Mouse (Mus musculus): ENCODE measurements around the gene Usp21. TPM values are rescaled to one million over a fixed set of nuclear protein-coding genes. Genes with fewer than 3 reads are reported as not detected.

Gene Usp21
- polyA plus RNA-seq, 1 experiment from 2014 or later: 59.1 TPM

DNA sequence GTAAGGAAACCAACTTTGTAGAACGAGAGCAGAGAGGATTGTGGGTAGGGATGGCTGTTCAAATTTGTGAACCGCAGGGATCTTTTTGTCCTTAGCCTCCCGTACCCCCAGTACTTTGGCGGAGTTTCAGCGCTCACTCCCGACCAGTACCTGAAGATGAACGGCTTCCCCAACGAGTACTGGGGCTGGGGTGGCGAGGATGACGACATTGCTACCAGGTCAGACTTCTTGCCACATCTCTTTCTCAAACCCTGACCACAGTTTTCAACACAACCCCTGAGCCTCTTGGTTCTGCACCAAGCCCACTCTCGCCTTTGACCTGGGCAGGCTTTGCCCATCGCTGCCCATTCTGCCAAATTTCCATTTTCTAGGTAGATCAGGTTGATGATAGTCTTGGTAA lies 13.6 kb downstream of the Usp21 start:
- ATAC-seq (ENCODE audit: insufficient read depth, low FRiP score): no peak
- H3K4me2 ChIP-seq (ENCODE audit: low read depth, low read length): no peak overlapping the region
- WGBS: 86% methylated on average over 12 of the region's 12 CpGs
- H3K36me3 ChIP-seq (ENCODE audit: control insufficient read depth, insufficient read depth, low read length): peaks cover 18% of the 10 kb centered on the region
- H3K9me3 ChIP-seq (replicated peaks; ENCODE audit: control insufficient read depth, low read length): no peaks in the 10 kb centered on the region
- H3K27ac ChIP-seq (ENCODE audit: low read length): no peak overlapping the region
- no peaks in the 10 kb centered on the region for H3K27me3 ChIP-seq (ENCODE audit: control insufficient read depth, insufficient read depth, low read length)
- peaks cover 18% of the 10 kb centered on the region for H3K4me1 ChIP-seq (ENCODE audit: control insufficient read depth, insufficient read depth, low read length)
- no peak overlapping the region for H3K4me3 ChIP-seq (replicated peaks; ENCODE audit: low read length)
- no peak overlapping the region for H3K9ac ChIP-seq (ENCODE audit: low read length)

DNA sequence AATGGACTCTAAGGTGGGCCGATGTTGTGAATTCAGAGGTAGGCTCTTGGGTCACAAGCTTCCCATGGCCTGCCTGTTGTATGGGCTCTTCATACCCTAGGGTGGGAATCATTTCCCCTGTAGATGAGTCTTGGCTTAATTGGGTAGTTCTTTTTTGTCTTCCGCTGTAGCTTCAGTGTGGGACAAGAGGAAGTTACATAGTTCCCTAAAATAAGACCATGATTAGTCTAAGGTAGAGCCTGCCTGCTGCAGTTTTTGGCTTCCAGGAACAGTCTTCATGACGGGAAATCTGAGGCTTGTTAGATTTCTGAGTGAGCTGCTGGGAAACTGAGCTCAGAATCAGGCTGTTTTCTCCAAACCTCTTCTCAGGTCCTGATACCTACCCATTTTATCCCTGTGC lies 15.7 kb downstream of the Usp21 start:
- 89% methylated on average over 3 of the region's 3 CpGs for WGBS
- H3K27ac ChIP-seq (ENCODE audit: low read length): no peak overlapping the region
- ATAC-seq (ENCODE audit: insufficient read depth, low FRiP score): no peak
- H3K27me3 ChIP-seq (ENCODE audit: control insufficient read depth, insufficient read depth, low read length): no peaks in the 10 kb centered on the region
- H3K4me2 ChIP-seq (ENCODE audit: low read depth, low read length): peak overlapping the region; percentile 96
- peaks cover 18% of the 10 kb centered on the region for H3K36me3 ChIP-seq (ENCODE audit: control insufficient read depth, insufficient read depth, low read length)
- no peaks in the 10 kb centered on the region for H3K9me3 ChIP-seq (replicated peaks; ENCODE audit: control insufficient read depth, low read length)
- H3K4me1 ChIP-seq (ENCODE audit: control insufficient read depth, insufficient read depth, low read length): peaks cover 18% of the 10 kb centered on the region
- 0 out of 2 replicates have a peak overlapping the region, but pooled peaks have one; percentile 94 for H3K4me3 ChIP-seq (replicated peaks; ENCODE audit: low read length)
- 0 out of 2 replicates have a peak overlapping the region, but pooled peaks have one; percentile 45 for H3K9ac ChIP-seq (ENCODE audit: low read length)

DNA sequence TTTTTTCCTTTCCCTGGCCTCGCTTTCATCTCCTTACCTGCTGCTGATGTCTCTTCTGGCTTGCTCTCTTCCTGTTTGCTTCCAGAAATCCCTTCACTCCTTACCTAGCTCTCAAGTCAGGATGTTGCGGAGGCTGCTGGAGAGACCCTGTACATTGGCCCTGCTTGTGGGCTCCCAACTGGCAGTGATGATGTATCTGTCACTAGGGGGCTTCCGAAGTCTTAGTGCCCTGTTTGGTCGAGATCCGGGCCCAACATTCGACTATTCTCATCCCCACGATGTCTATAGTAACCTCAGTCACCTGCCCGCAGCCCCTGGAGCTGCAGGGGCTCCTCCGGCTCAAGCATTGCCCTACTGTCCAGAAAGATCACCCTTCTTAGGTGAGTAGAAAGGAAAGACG lies 16.2 kb downstream of the Usp21 start:
- H3K4me3 ChIP-seq (replicated peaks; ENCODE audit: low read length): peak overlapping the region; percentile 94

DNA sequence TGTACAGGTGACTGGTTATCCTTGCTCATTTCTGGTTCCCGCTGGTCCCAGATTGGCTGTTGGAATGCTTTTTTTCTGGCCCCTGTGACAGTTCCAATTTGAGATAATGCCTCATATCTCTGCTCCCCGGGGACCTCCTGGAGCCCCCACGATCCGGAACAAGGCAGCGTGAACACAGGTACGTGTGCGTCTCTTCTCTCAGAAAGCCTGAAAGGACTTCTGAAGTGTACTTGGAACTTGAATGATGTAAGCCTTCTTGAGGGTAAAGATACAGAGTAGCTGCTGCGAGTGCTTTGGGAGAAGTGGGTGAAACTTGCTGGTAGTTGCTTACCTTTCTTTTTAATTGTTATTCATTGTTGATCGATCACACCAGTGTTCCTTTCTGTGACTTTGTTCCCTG lies 16.6 kb downstream of the Usp21 start:
- H3K9me3 ChIP-seq (replicated peaks; ENCODE audit: control insufficient read depth, low read length): no peaks in the 10 kb centered on the region
- H3K4me2 ChIP-seq (ENCODE audit: low read depth, low read length): peak overlapping the region; percentile 96
- WGBS: 35% methylated on average over 9 of the region's 9 CpGs
- peaks cover 18% of the 10 kb centered on the region for H3K4me1 ChIP-seq (ENCODE audit: control insufficient read depth, insufficient read depth, low read length)
- H3K9ac ChIP-seq (ENCODE audit: low read length): peak overlapping the region; percentile 82
- ATAC-seq (ENCODE audit: insufficient read depth, low FRiP score): no peak
- H3K27ac ChIP-seq (ENCODE audit: low read length): peak overlapping the region; percentile 91
- H3K27me3 ChIP-seq (ENCODE audit: control insufficient read depth, insufficient read depth, low read length): no peaks in the 10 kb centered on the region
- peaks cover 16% of the 10 kb centered on the region for H3K36me3 ChIP-seq (ENCODE audit: control insufficient read depth, insufficient read depth, low read length)
- H3K4me3 ChIP-seq (replicated peaks; ENCODE audit: low read length): peak overlapping the region; percentile 94

More for the DNA sequence above, 16.2 kb downstream of the Usp21 start:
- Histone ChIP-seq H3K27me3 (ENCODE audit: control insufficient read depth, insufficient read depth, low read length) (no peaks in the 10 kb centered on the region), H3K9ac (ENCODE audit: low read length) (peak overlapping the region; percentile 45; the same call in 1 of the 2 replicates), H3K4me2 (ENCODE audit: low read depth, low read length) (peak overlapping the region; percentile 96), H3K36me3 (ENCODE audit: control insufficient read depth, insufficient read depth, low read length) (peaks cover 18% of the 10 kb centered on the region), H3K27ac (ENCODE audit: low read length) (no peak overlapping the region), H3K4me1 (ENCODE audit: control insufficient read depth, insufficient read depth, low read length) (peaks cover 18% of the 10 kb centered on the region), H3K9me3 (replicated peaks; ENCODE audit: control insufficient read depth, low read length) (no peaks in the 10 kb centered on the region)
- WGBS: 53% methylated on average over 10 of the region's 10 CpGs
- no peak for ATAC-seq (ENCODE audit: insufficient read depth, low FRiP score)

DNA sequence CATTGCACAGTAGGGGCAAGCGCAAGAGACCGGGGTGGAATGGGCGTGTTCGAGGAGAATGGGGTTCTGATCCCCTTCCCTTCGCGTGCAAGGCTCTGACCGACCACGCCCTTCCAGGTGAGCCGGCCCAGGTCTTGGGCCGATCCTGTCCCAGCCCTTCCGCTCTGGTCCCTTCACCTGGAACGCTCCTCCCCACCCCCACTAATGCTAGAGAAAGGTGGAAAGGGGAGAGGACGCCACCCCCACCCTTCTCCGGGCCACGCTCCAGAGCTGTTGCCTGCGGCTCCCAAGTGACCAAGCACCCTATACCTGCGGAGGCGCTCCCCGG lies 17.3 kb downstream of the Usp21 start:
- Histone ChIP-seq H3K9me3 (replicated peaks; ENCODE audit: control insufficient read depth, low read length) (no peaks in the 10 kb centered on the region), H3K4me3 (replicated peaks; ENCODE audit: low read length) (peak overlapping the region; percentile 94), H3K4me1 (ENCODE audit: control insufficient read depth, insufficient read depth, low read length) (peaks cover 18% of the 10 kb centered on the region), H3K9ac (ENCODE audit: low read length) (peak overlapping the region; percentile 82), H3K27ac (ENCODE audit: low read length) (peak overlapping the region; percentile 91), H3K4me2 (ENCODE audit: low read depth, low read length) (peak overlapping the region; percentile 96), H3K27me3 (ENCODE audit: control insufficient read depth, insufficient read depth, low read length) (no peaks in the 10 kb centered on the region), H3K36me3 (ENCODE audit: control insufficient read depth, insufficient read depth, low read length) (peaks cover 10% of the 10 kb centered on the region)
- ATAC-seq (ENCODE audit: insufficient read depth, low FRiP score): peak; percentile 88
- 1% methylated on average over 18 of the region's 19 CpGs for WGBS

DNA sequence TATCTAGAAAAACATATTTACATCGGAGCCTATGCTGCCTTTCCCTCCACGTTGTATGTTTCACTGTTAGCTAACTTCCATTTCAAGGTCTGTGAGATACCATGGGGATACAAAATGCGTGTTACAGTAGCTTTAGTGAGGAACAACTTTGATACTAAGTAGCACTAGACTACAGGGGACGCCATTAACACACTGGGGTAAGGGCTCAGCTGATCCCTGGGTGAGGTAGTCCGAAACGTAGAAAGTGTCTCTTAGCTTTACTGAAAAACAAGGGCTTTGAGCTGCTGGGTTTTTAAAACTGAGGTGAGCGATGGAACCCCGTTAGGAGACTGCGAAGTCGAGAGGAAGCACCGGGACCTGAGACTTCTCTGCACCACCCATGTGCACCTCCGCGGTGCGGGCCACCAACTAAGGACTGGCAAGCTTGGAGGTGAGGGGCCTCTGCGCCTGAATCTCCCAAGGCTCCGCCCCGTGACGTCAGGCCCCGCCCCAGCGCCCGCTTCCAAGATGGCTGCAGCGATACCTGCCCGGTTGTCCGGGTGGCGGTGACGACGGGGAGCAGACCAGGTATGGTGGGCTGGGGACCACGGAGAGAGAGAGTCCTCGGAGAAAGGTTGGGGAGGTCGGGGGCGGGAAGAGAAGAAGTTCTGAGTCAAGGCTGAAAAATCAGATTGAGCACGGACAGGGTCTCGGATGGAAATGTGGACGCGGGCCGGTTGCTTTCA lies 17.8 kb downstream of the Usp21 start, which contains the start of gene B4galt3:
B4galt3 (plus strand) TSS at position 481 of the 725 bp plus-strand sequence.
- Histone ChIP-seq H3K36me3 (ENCODE audit: control insufficient read depth, insufficient read depth, low read length) (peaks cover 5% of the 10 kb centered on the region; the same call in 1 of the 2 replicates), H3K27ac (ENCODE audit: low read length) (peak within 1 kb of the TSS; percentile 91), H3K9ac (ENCODE audit: low read length) (peak within 1 kb of the TSS; percentile 82), H3K4me1 (ENCODE audit: control insufficient read depth, insufficient read depth, low read length) (peaks cover 18% of the 10 kb centered on the region), H3K27me3 (ENCODE audit: control insufficient read depth, insufficient read depth, low read length) (no peaks in the 10 kb centered on the region), H3K4me3 (replicated peaks; ENCODE audit: low read length) (peak within 1 kb of the TSS; percentile 94), H3K9me3 (replicated peaks; ENCODE audit: control insufficient read depth, low read length) (no peaks in the 10 kb centered on the region), H3K4me2 (ENCODE audit: low read depth, low read length) (peak within 1 kb of the TSS; percentile 96)
- ATAC-seq (ENCODE audit: insufficient read depth, low FRiP score): peak; percentile 94
- WGBS: 4% methylated on average over 36 of the region's 36 CpGs

DNA sequence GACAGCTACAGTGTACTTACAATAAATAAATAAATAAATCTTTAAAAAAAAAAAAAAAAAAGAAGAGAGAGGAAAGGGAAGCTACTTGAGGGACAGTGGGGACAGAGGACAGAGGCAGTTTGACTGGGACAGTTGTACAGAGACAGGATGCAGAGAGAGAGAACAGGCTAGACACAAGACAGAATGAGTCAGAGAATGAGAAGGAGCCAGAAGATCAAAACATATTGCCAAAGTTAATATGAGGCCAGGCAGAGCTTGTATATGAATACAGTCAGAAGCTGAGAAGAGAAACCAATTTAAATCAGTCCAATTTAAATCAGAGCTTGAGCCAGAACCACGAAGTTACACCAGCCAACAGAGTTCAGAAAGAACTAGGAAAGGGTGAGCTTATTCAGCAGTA lies 19.4 kb downstream of the Usp21 start:
- H3K9ac ChIP-seq (ENCODE audit: low read length): no peak overlapping the region
- H3K27me3 ChIP-seq (ENCODE audit: control insufficient read depth, insufficient read depth, low read length): no peaks in the 10 kb centered on the region
- no peaks in the 10 kb centered on the region for H3K36me3 ChIP-seq (ENCODE audit: control insufficient read depth, insufficient read depth, low read length)
- WGBS: 77% methylated on average over 1 of the region's 1 CpGs
- H3K4me1 ChIP-seq (ENCODE audit: control insufficient read depth, insufficient read depth, low read length): peaks cover 23% of the 10 kb centered on the region
- no peak overlapping the region for H3K4me3 ChIP-seq (replicated peaks; ENCODE audit: low read length)
- ATAC-seq (ENCODE audit: insufficient read depth, low FRiP score): no peak
- no peaks in the 10 kb centered on the region for H3K9me3 ChIP-seq (replicated peaks; ENCODE audit: control insufficient read depth, low read length)
- H3K27ac ChIP-seq (ENCODE audit: low read length): no peak overlapping the region
- H3K4me2 ChIP-seq (ENCODE audit: low read depth, low read length): no peak overlapping the region

DNA sequence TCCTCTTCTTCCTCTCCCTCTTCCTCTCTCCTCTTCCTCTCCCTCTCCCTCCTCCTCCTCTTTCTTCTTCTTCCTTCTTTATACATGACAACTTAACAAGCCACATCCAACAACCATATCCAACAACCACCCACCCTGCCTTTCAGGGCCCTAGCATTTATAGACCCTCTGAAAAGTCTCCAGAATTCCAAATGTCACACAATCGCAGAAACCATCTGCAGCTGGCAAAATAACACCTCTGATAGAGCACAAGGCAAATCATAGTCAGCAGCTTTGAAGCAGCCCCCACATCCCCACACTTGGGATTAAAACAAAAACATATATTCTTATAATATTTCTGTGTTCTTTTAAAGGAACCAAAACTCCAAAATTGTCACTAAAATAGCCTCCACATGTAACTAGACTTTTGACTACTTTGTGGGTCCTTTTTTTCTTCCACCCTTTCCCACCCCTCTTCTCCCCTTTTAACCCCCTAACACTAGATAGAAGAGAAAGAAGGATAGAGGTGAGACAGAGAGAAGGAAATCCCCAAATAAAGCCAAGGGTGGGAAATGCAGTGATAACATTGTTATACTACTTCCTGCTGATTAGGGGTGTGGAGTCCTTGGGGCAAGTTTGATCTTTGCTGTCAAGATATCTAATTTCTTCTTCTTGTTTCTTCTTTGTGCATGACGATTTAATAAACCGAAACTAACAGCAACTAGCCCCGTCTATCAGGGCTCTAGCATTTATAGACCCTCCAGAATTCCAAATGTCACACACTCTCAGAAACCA lies 21.6 kb downstream of the Usp21 start:
- Histone ChIP-seq H3K4me1 (ENCODE audit: control insufficient read depth, insufficient read depth, low read length) (peaks cover 27% of the 10 kb centered on the region), H3K9ac (ENCODE audit: low read length) (no peak overlapping the region), H3K4me3 (replicated peaks; ENCODE audit: low read length) (no peak overlapping the region), H3K27me3 (ENCODE audit: control insufficient read depth, insufficient read depth, low read length) (no peaks in the 10 kb centered on the region), H3K9me3 (replicated peaks; ENCODE audit: control insufficient read depth, low read length) (no peaks in the 10 kb centered on the region), H3K36me3 (ENCODE audit: control insufficient read depth, insufficient read depth, low read length) (no peaks in the 10 kb centered on the region), H3K27ac (ENCODE audit: low read length) (no peak overlapping the region), H3K4me2 (ENCODE audit: low read depth, low read length) (no peak overlapping the region)
- no peak for ATAC-seq (ENCODE audit: insufficient read depth, low FRiP score)
- 61% methylated on average over 4 of the region's 4 CpGs for WGBS
